8 mouse cellular contexts compared by ENCODE assay signal in genomic region chr9:110244889-110245589, GRCm38 (mm10). TPM values are rescaled to one million over a fixed set of nuclear protein-coding genes. Genes with fewer than 3 reads are reported as not detected.
DNase-seq lines count a peak whose midpoint lies in the region; ATAC-seq and TF ChIP-seq lines count a peak whose summit lies in the region.

No protein-coding gene starts in this region.

- TF ChIP-seq POLR2A in bone marrow macrophage, adult 2 months (IDR thresholded peaks at IDR 0.05; ENCODE audit: borderline replicate concordance, low read depth, low read length): no peak

- WGBS in forebrain, embryonic 11.5 days: 1% methylated on average over 84 of the region's 93 CpGs
- under 1% methylated on average over 72 of the region's 93 CpGs for WGBS in hindbrain, embryonic 13.5 days
- under 1% methylated on average over 85 of the region's 93 CpGs for WGBS in midbrain, embryonic 15.5 days
- 1% methylated on average over 84 of the region's 93 CpGs for WGBS in stomach, embryonic 16.5 days

- no peak for TF ChIP-seq CTCF in bone marrow macrophage, adult 2 months (IDR thresholded peaks at IDR 0.05; ENCODE audit: low read depth, low read length)

- peak overlapping the region; percentile 100 for H3K4me2 ChIP-seq in forebrain, embryonic 11.5 days (ENCODE audit: low read depth, low read length, severe bottlenecking)
- H3K4me2 ChIP-seq in hindbrain, embryonic 13.5 days: peak overlapping the region; percentile 94
- peak overlapping the region; percentile 90 for H3K4me2 ChIP-seq in midbrain, embryonic 15.5 days
- peak overlapping the region; percentile 100 for H3K4me2 ChIP-seq in stomach, embryonic 16.5 days (ENCODE audit: low read depth, low read length)

- DNase-seq in gastrocnemius, postnatal 10 days: peak; percentile 43
- no peak for DNase-seq in gastrocnemius, adult 18-20 months (ENCODE audit: low spot score)
- peak; percentile 79 for DNase-seq in forebrain, embryonic 11.5 days (ENCODE audit: low spot score)
- peak; percentile 63 to 87 for DNase-seq in left cerebral cortex, postnatal 10 days (ENCODE audit: extremely low spot score in 1 of 2, low spot score in 2 of 2)

- H3K9ac ChIP-seq in forebrain, embryonic 11.5 days (ENCODE audit: low read length): peak overlapping the region; percentile 72
- H3K9ac ChIP-seq in hindbrain, embryonic 13.5 days: peak overlapping the region; percentile 93
- peak overlapping the region; percentile 88 for H3K9ac ChIP-seq in midbrain, embryonic 15.5 days
- H3K9ac ChIP-seq in stomach, embryonic 16.5 days (ENCODE audit: low read length): peak overlapping the region; percentile 69

- H3K4me1 ChIP-seq in bone marrow macrophage, adult 2 months (ENCODE audit: control insufficient read depth, insufficient read depth, low read length): no peaks in the 10 kb centered on the region
- H3K4me1 ChIP-seq in forebrain, embryonic 11.5 days (replicated peaks; ENCODE audit: control insufficient read depth, insufficient read depth, low read length): peaks cover 19% of the 10 kb centered on the region
- peaks cover 44% of the 10 kb centered on the region for H3K4me1 ChIP-seq in hindbrain, embryonic 13.5 days (replicated peaks)
- H3K4me1 ChIP-seq in midbrain, embryonic 15.5 days: peaks cover 44% of the 10 kb centered on the region
- peaks cover 20% of the 10 kb centered on the region for H3K4me1 ChIP-seq in stomach, embryonic 16.5 days (ENCODE audit: control insufficient read depth, insufficient read depth, low read length)

- no peaks in the 10 kb centered on the region for H3K27me3 ChIP-seq in forebrain, embryonic 11.5 days (ENCODE audit: control insufficient read depth, insufficient read depth, low read length)
- no peaks in the 10 kb centered on the region for H3K27me3 ChIP-seq in hindbrain, embryonic 13.5 days
- H3K27me3 ChIP-seq in midbrain, embryonic 15.5 days (replicated peaks): no peaks in the 10 kb centered on the region
- peaks cover 3% of the 10 kb centered on the region; the same call in 1 of the 2 replicates for H3K27me3 ChIP-seq in stomach, embryonic 16.5 days (ENCODE audit: control insufficient read depth, insufficient read depth, low read length)

- H3K27ac ChIP-seq in bone marrow macrophage, adult 2 months (ENCODE audit: insufficient read depth, low read depth, low read length): no peak overlapping the region
- H3K27ac ChIP-seq in forebrain, embryonic 11.5 days (ENCODE audit: low read depth, low read length): peak overlapping the region; percentile 31
- peak overlapping the region; percentile 91 for H3K27ac ChIP-seq in hindbrain, embryonic 13.5 days
- H3K27ac ChIP-seq in midbrain, embryonic 15.5 days: peak overlapping the region; percentile 92
- H3K27ac ChIP-seq in stomach, embryonic 16.5 days (ENCODE audit: low read length): no peak overlapping the region

- no peaks in the 10 kb centered on the region for H3K9me3 ChIP-seq in forebrain, embryonic 11.5 days (ENCODE audit: control insufficient read depth, low read length)
- no peaks in the 10 kb centered on the region for H3K9me3 ChIP-seq in hindbrain, embryonic 13.5 days
- no peaks in the 10 kb centered on the region for H3K9me3 ChIP-seq in midbrain, embryonic 15.5 days
- no peaks in the 10 kb centered on the region for H3K9me3 ChIP-seq in stomach, embryonic 16.5 days (replicated peaks; ENCODE audit: control insufficient read depth, low read length)

- H3K4me3 ChIP-seq in bone marrow macrophage, adult 2 months (ENCODE audit: insufficient read depth, low read length): peak overlapping the region; percentile 69
- H3K4me3 ChIP-seq in forebrain, embryonic 11.5 days (ENCODE audit: low read depth, low read length): peak overlapping the region; percentile 65
- peak overlapping the region; percentile 82 for H3K4me3 ChIP-seq in hindbrain, embryonic 13.5 days
- peak overlapping the region; percentile 88 for H3K4me3 ChIP-seq in midbrain, embryonic 15.5 days
- peak overlapping the region; percentile 71 for H3K4me3 ChIP-seq in stomach, embryonic 16.5 days (replicated peaks; ENCODE audit: low read length)

- H3K36me3 ChIP-seq in forebrain, embryonic 11.5 days (ENCODE audit: control insufficient read depth, insufficient read depth, low read length): peaks cover 2% of the 10 kb centered on the region; the same call in 1 of the 2 replicates
- peaks cover 27% of the 10 kb centered on the region for H3K36me3 ChIP-seq in hindbrain, embryonic 13.5 days
- H3K36me3 ChIP-seq in midbrain, embryonic 15.5 days (replicated peaks): no peaks in the 10 kb centered on the region
- H3K36me3 ChIP-seq in stomach, embryonic 16.5 days (ENCODE audit: control insufficient read depth, insufficient read depth, low read length): no peaks in the 10 kb centered on the region

- intact Hi-C loops in left cerebral cortex, postnatal 10 days (cut with DNase I): loop anchor here (5.0 kb wide), 1 partner anchor 47 kb away; no protein-coding TSS in a partner anchor

- peak; percentile 39 for ATAC-seq in forebrain, embryonic 11.5 days (replicated peaks; ENCODE audit: low FRiP score)
- peak; percentile 46 for ATAC-seq in hindbrain, embryonic 13.5 days (ENCODE audit: low FRiP score)
- ATAC-seq in midbrain, embryonic 15.5 days (replicated peaks): peak; percentile 67
- ATAC-seq in stomach, embryonic 16.5 days (ENCODE audit: insufficient read depth, low FRiP score): peak; percentile 28; the same call in 1 of the 2 replicates

RNA-seq across cellular contexts. Expression of gene Cspg5, which starts 1.5 kb away (rescaled TPM):
- 1 to 10 TPM; 1.3 TPM for total RNA-seq in gastrocnemius, postnatal 10 days (2021)
- total RNA-seq in gastrocnemius, adult 18-20 months (2021): under 1 TPM; 0.23 to 0.24 TPM
- polyA plus RNA-seq in bone marrow macrophage, adult 2 months (2012; ENCODE audit: insufficient read depth, insufficient read length, missing spikeins): 0.19 TPM in 1 of 2 replicates, not detected in the other
- polyA plus RNA-seq in forebrain, embryonic 11.5 days (2014; fragmentation: Nextera tagmentation; extraction: Ambion mirVana): 10.9 and 11.3 TPM in 2 replicates
- 71.6 and 72.6 TPM in 2 replicates for polyA plus RNA-seq in hindbrain, embryonic 13.5 days (2015; fragmentation: Nextera tagmentation; extraction: Ambion mirVana)
- total RNA-seq in left cerebral cortex, postnatal 10 days (2021): 100 to 1,000 TPM; 529 to 558 TPM
- polyA plus RNA-seq in midbrain, embryonic 15.5 days (2015; fragmentation: Nextera tagmentation; extraction: Ambion mirVana): 175 and 191 TPM in 2 replicates
- polyA plus RNA-seq in stomach, embryonic 16.5 days (2015; fragmentation: Nextera tagmentation; extraction: Ambion mirVana): 3.4 and 3.8 TPM in 2 replicates

RNA-seq across cellular contexts. Expression of gene Elp6, which starts 59.9 kb away (rescaled TPM):
- 1 to 10 TPM; 4.2 to 4.7 TPM for total RNA-seq in gastrocnemius, postnatal 10 days (2021)
- total RNA-seq in gastrocnemius, adult 18-20 months (2021): 1 to 10 TPM; 1.8 to 2.2 TPM
- 3.8 and 4.3 TPM in 2 replicates for polyA plus RNA-seq in bone marrow macrophage, adult 2 months (2012; ENCODE audit: insufficient read depth, insufficient read length, missing spikeins)
- polyA plus RNA-seq in forebrain, embryonic 11.5 days (2014; fragmentation: Nextera tagmentation; extraction: Ambion mirVana): 37.5 and 40.3 TPM in 2 replicates
- polyA plus RNA-seq in hindbrain, embryonic 13.5 days (2015; fragmentation: Nextera tagmentation; extraction: Ambion mirVana): 44.6 and 48.7 TPM in 2 replicates
- total RNA-seq in left cerebral cortex, postnatal 10 days (2021): 10 to 100 TPM; 13.0 to 13.6 TPM
- polyA plus RNA-seq in midbrain, embryonic 15.5 days (2015; fragmentation: Nextera tagmentation; extraction: Ambion mirVana): 44.8 and 48.4 TPM in 2 replicates
- polyA plus RNA-seq in stomach, embryonic 16.5 days (2015; fragmentation: Nextera tagmentation; extraction: Ambion mirVana): 17.5 and 18.4 TPM in 2 replicates

Comparison
In these comparisons a context has a peak if more than half of its experiments do, and no peak if none do; other contexts are left out.
1. H3K27ac ChIP-seq: peak in forebrain, embryonic 11.5 days (single experiment), hindbrain, embryonic 13.5 days (single experiment) and midbrain, embryonic 15.5 days (single experiment); none in bone marrow macrophage, adult 2 months (single experiment) and stomach, embryonic 16.5 days (single experiment).
2. Peak in every context shown above with its lines, with median percentiles within 50 percentile points of each other: H3K4me3 ChIP-seq, ATAC-seq, H3K4me2 ChIP-seq and H3K9ac ChIP-seq.